Mouse (Mus musculus): Measurements from ENCODE around the gene A230072I06Rik.

A230072I06Rik gene

DNA sequence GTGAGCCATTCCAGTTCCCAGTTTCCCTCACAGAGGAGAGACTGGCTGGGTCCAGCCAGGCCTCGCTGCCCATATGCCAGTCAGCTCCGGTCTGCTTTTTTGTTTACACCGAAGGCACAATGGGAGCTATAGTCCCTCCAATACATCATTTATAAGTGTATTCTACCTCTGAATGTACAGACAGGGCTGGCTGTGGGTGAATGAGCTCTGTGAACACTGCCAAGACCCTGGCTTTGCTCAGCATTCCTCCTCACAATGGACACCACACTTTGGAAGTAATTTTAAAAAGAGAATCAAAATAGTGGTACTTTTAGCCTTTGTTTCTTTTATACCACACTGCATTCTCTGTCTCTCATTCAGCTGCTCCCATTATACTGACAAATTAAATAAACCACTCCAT, 44.6 kb downstream of the A230072I06Rik start:
- DNase-seq (ENCODE audit: low read depth), result no peak

DNA sequence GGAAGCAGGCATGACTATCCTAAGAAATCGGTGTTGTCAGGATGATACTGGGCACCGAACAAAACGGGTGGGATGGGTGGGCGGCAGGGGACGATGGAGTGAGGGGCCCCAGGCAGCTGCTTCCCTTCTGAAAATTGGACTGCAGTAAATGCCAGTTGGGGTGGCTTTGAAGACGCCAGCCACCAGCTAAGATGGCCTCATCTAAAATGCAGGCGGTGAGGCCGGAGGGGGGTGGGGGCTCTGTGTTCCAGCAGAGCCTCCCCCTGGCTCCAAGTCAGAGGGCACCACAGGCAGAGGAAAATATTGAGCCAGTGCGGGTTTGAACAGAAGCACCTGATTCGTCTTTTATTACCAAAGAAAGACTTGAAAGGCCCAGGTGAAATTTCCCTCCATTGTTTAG, 45.9 kb downstream of the A230072I06Rik start:
- no peak for DNase-seq (ENCODE audit: low read depth)

DNA sequence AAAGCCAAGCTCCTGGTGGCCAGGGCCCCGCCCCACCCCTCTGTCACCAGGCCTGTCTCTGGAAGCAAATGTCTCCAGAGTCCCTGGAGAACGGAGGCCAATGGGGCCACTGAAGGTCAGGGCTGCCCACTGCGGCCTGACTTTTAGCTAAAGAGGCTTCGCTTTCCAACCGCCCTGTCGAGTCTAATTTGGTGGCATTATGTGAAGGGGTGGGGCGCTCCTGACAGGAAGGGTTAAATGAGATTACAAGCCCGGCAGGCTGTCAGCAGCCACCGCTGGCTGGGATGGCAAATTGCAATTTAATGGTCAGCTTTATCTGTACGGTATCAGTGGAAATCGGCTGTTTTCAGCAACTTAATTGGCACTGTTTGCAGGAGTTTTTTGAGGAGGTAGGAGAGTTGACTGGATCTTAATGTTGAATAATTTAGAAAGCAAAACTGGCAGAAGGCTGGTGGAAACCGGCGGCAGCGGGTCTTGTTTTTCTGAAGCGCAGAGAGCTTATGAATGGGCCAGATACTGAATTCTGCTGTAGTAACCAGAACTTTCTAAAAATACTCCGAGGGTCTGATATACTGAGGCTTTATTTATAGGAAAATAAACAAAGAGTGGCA, 46.5 kb downstream of the A230072I06Rik start:
- DNase-seq (ENCODE audit: low read depth), result no peak

DNA sequence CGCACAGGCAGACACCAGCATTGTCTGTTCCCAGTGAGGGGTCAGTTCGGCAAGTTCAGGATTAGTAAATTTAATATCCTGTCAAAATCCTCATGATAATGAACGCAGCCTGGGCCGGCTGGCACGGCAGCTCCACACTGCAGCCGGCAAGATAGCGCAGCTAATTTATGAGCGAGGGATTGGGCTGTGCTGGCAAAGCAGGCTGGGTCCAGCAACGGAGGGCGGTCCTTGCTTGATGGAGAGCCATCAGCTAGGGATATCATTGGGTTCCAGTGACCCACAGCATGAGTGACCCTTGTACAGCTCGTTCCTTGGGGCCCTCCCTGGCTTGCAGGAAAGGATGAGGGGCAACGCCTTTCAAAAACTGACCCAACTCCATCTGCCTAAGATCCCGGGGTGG, 48.6 kb downstream of the A230072I06Rik start:
- no peak for DNase-seq (ENCODE audit: low read depth)

DNA sequence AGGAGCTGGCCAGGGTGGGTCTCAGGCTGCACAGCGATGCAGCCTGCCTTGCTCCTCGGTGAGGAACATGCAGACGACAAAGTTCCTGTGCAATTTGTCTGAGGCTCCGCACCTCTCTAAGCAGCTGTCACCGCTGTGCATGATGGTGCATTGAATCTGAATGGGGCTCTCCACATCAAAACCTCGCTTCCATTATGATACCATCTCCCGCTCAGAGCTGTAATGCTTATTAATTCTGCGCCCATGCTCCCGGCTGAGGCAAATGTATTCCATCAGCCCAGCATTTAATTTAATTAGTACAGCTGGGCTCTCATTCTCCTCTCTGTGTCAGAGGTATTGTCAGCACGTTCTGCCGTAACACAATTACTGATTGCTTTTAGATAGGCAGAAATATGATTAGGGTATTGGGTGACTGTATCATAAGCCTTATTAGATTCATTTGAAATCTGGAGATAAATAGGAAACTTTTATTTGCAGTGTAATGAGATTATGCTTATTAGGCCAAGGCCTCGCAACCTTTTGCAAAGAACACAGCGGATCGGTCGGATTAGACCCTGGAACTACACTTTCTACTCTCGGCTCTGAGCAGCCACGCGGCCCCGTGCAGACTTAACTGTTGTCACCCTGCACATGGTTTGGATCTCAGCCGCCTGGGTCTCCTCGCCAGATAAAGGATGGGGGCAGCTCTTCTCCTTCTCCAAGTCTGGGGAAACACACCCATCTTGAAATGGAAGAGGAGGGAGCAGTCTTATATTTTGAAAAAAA, 49.3 kb downstream of the A230072I06Rik start:
- DNase-seq (ENCODE audit: low read depth), result no peak

DNA sequence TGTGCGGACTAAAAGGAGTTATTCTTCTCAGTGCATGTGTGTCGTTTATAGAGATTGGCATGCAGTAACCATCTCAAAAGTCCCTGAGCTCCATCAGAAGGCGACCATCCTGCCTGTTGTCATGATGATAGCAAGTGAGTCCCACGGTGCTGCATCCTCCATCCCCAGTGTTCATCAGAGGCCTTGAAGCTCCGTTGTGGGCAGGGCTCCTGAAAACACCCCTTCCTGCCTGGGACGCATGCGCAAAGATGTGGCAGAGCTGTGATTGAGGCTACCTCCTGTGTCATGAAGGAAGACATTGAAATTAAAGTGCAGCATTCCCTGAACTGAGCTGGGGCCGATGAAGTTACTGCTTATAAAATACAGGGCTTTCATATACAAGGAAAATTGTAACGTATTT, 49.9 kb downstream of the A230072I06Rik start:
- DNase-seq (ENCODE audit: low read depth), result no peak

DNA sequence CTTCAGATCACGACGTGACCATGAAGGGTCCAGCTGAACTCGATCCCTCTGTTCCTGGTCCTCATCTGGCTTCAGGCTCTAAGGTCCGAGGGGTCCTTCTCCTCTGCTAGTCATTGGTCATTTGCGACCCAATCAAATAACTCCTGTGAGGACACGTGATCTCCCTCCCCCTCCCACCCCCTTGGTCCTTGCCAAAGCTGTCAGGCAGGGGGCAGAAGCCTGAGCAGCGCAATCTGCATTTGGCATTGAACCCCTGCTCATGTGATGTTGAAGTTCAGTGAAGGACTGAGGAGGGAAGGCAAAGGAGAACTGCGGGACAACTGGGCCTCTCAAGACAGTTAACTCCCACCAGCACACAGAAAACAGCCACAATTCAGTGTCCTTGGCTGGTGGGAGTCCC, 51.4 kb downstream of the A230072I06Rik start:
- DNase-seq (ENCODE audit: low read depth), result no peak
